Mouse (Mus musculus) testis, postnatal 14 days (tissue): ENCODE data around the gene Hoxa3.
A peak's percentile ranks its signal among the peaks of the same experiment; 100 is the strongest.

Experiments used
- DNase-seq: peaks from one replicate; pipeline ENCODE4 v3.0.0; 2021; ENCODE audit warnings: low spot score

Gene Hoxa3

DNA sequence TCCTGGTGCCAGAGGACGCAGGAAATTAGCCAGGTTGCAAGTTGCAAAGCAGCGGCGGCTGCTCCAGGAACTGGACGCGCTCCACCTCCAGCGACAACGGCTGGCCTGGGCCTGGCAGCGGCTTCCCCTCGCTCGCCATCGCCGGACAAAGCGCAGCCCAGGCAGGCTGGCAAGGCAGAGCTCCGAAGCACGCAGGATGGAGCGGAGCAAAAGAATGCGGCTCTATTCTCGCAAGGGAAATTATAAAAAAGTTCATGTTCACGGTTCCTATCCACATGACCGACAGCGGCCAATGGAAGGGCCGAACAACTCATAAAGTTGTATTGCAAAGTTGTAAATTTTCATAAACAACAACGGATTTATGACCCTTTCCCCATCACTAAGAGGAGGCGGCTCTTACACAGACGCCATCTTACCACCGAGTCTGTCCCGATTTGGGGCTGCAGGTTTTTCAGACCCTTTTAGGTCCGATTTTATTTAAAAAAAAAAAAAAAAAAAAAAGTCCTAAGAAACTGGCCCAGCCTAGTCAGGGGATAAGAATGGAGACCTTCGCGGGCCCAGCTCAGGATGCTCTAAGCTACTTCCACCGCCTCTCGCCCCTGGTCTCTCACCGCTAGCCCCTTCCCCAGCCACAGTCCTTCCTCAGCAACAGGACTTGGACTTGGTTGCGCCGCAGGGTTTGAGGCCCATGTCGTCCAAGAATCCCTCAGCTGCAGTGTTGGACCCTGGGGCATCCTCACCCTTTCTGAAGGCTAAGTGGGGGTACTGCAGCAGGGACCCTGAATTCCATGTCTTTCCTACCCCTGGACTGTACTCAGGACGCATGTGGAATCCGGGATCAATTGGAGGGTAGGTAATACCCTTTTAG is at the start of gene Hoxa3, which contains the start of gene Gm28308:
Gene Hoxa3 (minus strand): TSS at position 218 of the 868 bp plus-strand sequence.
Gene Gm28308 (minus strand): TSS at position 221 of the 868 bp plus-strand sequence.
- DNase-seq, result peak; percentile 15

DNA sequence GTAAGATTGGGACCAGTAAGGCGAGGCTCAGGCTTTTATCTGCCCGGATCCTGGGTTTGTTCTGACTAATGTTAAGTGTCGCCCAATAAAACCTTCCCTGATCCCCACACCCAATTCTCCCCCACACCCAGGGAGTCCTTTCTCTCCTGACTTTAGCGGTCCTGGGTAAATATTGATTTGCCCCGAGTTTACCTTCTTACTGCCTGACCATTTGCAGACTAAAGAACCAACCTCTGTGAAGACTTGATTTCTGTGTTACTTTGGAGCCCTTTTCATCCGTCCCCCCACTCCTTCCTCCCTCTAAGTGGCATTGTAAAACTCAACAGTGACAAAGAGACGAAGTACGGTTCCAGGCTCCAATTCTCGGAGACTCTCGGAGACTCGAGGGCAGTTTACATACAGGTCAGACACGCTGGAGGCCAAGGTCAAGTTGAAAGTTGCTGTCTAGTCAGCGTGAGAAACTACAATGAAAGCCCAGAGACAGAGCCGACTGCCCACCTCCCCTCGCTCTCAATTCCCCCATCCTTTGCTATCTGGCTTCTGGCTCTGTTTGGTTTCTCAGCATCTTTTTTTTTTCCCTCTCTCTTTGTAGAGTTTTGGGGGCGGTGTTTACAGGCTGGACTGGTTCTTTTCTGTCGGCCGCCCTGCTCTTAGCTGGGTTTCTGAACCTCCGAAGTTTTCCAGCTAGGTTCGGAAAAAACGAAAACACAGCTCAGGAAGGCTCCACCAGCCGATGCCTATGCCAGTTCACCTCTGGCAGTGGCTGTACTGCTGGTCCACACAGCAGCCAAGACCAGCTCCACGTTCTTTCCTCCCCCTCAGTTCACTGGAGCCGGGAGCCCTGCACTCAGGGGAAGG is 49.6 kb upstream of the Hoxa3 start:
- DNase-seq, result no peak

DNA sequence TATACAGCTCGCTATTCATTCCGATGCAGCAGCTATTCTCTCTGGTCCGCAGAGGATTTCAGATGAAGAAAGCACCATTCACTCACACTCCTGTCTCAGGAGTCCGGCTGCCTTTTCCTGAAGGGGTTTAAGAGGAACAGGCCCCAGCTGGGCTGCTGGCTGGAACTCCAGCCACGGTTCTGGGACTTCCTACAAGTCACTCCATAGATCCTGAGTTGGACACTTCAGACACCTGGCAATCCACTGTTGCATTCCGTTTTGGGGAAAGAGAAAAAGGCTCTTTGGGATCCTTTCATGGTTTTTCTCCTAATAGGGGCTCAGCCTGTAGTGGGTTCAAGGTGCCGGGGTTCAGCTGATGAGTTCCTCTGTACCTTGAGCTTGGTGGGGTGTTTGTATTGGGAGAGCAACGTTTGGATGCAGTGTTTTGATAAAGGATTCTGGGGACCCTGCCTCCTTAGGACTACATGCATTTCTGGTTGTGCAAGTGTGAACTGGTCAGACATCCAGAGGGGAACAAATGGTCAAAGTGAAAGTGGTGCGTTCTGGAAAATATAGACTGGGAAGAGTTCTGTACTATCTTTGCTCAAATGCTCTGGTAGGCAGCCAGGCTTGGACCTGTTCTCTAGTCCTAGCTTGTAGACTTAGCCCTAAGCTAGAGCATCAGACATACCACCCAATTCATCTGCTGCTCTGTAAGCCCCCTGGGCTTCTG is 48.8 kb upstream of the Hoxa3 start:
- no peak for DNase-seq

DNA sequence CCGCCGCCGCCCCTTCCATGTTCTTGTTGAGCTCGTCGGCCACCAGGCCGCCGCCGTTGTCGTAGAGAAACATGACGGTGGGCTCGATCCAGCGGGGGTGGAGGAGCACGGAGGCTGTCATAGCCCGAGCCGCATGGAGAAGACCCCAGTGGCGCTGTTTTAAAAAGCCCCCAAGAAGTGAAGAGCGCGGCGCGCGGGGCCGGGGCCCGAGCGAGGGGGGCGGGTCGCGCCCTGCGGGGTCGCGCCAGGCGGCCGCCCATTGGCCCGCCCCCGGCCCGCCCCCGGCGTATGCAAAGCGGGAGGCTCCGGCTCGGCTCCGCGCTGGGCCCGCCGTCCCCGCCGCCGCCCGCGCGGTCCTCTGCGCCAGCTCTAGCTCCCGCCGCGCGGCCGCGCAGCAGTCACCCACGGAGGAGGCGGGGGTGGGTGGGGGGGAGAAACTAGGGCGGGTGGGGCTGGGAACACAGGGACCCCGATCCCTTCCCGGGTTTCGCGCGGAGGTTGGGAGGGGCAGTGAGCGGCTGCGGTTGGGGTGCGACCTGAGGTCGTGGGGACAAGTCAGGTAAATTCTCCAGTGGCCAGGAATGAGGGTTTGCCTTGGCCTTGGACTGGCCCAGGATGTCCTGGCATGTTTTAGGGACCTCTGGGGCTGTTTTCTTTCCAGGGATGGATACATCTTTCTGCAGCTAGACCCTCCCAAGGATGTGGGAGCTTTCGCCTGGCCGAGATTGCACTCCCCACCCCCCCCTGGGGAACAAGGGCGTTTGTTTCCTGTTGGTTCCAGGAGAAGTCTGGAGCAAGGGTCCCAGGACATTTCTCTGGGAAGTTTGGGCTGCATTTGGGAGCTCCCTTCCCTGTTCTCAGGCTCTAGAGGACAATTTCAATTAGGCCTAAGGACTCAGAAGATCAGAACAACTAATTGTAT is 47.8 kb upstream of the Hoxa3 start, which contains the start of gene Hoxa13:
Gene Hoxa13 (minus strand): TSS at position 227 of the 922 bp plus-strand sequence.
- no peak for DNase-seq

DNA sequence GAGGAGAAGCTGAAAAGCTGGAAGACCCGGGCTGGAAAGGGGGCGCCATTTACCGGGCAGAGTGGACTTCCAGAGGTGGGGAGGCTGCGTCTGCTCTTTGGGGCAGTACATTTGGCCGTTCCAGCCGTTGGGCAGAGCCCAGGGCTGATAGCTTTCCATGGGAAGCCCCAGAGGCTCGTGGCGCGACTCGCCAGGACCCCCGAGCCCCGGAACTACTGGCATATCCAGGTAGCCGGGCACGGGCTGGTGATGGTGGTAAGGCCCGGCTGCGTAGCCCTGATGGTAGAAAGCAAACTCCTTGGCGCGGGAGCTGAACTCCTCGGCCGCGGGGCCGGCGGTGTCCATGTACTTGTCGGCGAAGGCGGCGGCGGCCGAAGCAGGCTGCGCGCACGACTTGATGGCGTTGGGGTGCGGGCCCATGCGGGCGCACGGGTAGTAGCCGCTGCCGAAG is 46.7 kb upstream of the Hoxa3 start:
- no peak for DNase-seq

DNA sequence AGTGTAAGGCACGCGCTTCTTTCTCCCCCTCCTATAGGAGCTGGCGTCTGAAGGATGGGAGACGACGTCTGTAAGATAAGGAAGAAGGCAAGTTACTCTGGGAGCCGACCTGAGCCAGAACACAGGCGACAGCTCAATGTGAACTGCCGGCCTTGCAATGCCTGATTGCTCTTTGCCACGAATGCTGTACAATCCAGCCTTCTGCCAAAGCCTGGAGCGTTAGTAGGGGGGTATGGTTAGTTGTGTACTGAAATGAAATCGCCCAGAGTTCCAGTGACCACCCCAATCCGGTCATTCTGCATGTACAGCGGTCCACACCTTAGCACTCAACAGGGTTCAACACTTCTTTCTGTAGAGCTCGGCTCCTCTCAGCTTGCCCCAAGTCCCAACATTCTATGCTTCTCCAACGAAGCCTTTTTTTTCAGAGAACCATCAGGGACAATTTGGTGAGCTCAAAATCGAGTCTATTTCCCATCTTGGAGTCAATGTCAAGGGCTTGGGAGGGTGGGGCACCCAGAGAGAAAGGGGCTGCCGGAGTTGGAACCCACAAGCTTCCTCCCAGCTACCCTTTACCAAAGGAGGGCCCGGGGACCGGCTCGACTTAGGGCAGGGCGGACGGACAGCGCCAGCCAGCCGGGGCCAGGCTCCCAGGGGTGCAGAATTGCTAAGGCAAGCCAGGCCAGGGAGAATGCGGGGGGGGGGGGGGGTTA is 46.1 kb upstream of the Hoxa3 start:
- DNase-seq, result no peak

DNA sequence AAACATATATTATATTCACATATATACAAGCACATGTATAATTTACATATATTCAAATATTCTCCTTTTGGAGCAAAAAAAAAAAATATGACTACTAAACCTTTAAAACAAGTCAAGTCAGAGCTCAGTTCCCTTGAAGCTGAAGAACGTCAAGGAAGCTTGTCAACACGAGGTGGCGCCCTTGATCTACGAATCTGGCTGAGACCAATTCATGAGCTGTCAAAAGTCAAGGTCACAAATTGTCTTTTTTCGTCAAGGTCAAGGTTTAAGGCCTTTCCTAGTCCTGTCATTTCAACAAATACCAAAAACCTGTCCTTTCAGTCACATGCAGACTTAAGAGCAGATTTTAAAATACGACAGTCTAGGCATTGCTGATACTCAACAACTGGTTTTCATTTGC is 43.8 kb upstream of the Hoxa3 start:
- no peak for DNase-seq

DNA sequence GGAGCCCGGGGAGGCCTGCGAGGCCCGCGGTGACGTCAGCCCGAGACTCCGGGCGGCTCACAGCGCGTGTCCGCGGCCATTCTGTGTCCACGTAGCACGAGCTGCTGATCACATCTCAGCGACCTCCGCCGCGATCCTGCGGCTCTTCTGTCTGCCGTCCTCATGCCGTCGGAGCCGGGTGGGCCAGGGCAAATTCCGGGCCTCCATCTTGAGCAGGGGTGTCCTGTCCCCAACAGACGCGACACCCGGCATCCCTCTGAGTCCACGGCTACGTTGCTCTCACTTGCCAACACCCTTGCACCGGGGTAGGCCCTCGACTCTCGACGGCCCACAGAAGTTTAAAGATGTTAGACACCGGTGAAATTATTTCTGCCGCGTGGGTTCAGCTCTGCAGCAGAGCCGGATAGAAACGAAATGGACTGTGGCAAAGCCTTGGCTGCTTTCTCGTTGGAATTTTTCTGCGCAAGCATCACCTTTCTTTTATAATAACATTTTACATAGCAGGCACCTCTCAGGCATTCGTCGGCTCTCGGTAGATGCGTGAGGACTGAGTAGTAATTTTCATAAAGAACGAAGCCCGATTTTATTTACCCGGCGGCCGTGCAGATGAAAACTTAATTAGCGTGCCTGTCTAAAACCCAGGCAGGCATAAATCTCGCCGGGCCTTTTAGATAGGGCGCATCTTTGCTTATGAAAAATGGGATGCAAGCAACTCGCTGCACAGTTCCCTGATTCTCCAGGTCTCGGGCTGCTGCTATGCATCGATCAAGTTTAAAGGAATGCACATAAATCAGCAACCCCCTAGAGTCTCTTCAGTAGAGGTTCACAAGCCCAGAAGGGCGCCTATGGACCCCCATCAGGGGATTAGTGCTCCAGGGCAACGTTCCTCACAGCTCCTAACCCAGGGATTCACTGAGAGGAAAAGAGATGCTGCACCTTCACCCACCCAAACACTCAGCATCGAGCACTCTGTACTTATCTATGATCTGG is 40.7 kb upstream of the Hoxa3 start:
- no peak for DNase-seq

DNA sequence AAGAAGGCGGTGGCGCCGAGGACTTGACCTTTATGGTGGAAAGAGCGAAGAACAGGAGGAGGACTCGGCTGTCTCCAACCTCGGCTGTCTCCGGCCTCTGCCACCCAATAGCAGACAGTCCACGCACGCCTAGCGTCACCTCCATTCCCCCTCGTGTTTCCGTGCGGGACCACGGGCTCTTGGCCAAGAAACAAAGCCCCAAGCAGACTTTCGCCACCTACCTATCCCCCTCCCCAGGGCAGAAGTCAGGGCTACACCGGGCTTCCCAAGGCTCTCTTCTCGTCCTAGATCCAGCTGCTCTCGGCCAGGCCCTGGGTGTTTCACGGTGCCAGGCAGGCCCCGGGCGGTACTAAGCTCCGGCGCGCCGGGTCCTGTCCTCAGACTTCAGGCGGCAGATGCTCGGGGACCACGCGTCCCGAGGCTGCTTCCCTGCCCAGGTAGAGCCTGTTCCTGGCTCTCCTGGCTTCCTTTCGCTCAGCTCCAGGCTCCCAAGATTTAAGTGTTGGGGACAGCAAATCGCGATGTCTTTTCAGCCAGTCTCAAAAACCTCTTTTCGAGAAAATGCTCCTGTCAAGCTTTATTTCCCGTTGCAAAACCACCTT is 39.7 kb upstream of the Hoxa3 start:
- no peak for DNase-seq

DNA sequence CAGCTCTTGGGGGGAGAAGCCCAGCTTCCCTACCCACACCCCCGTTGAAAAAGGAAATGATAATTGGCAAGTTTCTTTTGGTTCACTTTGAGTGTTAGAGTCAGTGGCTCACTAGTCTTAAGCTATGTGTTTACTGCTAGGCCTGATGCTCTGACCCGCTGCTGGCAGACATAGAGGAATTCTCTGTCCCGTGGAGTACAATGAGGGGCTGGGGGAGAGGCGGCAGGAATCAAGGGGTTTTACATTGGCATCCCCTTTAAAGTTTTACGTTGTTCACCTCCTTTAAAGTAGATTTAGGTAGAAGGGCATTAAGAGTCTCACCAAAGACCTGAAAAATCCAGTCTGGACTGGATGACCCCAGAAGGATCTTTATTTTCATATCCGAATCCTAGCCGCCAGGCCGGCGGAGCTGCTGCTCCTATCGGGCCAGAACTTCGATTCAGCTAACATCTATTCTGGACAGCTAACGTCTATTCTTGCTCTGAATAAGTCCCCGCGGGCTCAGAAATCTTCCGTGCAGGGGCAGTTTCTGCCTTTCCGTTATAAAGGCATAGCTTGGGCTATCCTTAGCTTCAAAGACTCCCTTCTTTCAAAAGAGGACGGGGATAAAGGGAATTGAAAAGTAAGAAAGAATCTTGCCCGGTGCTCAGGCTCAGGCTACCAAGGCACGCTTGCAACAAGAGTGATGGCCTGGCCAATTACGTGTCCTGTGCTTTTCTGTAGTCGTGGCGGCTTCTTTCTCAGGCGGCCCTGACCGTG is 39.1 kb upstream of the Hoxa3 start:
- DNase-seq, result no peak

DNA sequence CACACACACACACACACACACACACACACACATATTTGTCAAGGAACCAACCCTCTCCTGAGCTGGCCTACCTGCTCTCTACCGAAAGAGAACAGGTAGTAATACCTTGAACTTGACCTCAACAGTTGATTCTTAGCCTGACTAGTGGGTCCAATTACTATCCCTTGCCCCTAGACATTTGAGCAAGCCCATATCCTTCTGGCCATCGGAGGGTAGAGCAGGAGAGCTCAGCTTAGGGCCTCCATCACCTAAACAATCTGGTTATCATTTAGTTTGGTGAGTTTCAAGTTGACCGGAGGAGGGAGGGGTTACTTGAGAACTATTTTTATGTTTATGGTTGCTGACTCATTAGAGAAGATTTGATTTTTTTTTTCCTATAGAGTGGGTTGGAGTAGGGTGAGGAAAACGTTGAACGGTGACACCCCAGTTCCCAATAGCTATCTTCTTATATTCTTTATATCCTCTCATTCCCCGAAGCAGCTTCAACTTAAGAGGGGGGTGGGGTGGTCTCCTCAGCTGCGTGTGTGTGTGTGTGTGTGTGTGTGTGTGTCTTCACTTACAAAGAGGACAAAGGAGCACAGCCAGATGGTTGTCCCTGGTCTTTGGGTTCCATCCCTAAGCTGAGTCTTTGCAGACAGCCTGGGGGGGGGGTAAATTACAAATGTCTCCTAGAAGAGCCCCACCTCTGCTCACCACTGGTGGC is 38.2 kb upstream of the Hoxa3 start:
- no peak for DNase-seq

DNA sequence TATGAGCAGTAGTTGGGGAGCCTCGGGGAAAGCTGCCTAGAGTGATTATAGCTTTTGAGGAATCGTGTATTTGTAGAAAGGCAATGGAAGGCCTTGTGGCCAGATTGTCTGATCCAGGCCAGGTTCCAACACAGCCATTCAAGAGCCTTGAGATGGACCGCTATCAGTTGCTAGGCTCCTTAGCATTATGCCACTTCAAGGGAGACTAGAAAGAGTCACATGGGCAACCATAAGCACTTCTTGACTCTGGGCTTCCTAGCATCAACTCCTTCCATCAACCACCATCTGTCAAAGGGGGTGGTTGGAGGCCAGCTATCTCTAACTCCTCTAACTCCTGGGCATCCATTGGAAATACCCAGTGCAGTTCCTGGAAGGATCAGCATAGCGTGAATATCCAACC is 36.7 kb upstream of the Hoxa3 start:
- DNase-seq, result no peak

DNA sequence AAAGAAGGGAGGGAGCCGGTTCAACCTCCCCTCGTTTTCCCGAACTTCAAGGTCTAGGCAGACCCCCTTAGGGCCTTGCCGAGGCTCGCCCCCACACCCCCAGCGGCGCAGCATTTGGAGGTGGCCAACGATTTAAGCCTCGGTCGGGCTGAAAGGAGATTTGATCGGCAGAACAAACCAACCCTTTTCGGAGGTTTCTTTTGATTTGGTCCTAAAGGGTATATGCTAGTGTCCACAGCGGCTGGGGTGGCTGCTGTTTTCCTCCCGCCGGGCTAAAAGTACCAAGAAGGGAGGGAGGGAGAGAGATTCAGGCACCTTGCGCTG is 36.2 kb upstream of the Hoxa3 start:
- no peak for DNase-seq

DNA sequence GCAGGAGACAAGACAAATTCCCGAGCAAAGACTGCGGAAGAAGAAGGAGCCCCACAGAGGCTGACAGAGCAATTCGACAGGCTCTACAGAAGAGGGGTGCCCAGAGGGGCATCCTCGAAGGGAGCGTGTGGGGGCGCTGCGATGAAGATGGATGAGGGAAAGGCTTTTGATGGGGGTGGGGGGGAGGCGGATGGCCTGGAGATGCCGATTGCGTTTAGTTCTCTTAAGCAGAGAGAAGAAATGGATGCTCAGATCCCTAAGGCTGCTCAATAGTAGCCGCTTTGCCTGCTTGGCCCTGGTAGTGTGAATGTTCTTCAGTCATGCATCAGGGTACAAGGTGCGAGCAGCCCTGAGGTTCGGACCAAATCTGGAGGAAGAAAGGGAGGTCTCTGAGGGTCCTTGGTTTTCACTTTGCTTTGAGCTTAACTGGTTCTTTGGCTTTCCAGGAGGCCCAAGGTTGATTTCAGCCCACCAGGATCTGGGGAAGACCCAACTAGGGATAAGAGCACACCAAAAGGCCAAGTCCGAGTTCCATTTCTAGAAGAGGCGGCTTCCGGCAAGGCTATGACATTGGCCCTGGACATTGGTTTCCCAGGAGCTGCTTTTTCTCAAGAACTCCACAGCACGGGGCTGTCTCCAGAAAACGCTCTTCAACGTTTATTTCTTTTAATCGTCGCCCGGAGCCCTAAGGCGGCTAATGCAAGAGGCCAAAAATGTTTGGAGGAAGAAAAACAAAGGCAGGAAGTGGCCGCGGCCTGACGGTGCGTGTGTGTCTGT is 35.7 kb upstream of the Hoxa3 start:
- DNase-seq, result no peak

DNA sequence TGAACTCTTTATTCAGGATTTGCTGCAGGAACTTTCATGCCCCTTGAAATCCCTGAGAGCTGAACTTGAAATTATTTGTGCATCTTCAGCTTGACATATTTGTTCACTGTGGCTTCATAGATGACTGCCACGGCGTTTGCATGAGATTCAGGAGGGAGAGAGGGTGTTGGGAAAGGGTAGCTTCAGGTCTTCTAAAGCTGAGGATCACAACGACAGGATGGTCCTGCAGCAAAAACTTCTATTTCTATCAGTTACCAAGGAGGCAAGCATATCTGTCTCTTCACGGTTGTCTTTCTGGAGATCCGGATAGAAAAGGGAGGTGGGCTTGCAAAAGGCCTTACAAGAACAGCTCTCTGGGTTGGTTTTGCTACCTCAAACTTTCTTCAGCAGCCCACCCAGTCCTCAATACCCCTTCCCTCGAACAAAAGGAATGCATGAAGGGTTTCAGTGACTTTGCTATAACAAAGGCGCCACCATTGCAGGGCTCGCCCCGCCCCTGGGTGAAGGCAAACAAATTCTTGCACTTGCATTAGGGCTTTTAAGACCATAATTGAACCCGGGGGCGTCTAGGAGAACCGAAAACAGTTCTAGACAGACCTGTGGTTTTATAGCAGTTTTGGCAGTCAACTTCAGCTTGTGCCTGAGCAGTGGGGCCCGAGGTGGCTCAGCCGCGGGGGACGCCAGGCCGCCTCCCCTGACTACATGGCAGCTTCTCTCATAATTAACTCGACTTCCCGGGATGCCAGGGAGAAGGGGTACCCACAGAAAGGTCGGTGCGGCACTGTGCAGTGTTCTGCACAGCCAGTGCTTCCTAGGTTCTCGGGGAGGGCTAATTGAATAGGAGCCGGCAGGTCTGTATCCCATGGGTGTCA is 34.9 kb upstream of the Hoxa3 start:
- DNase-seq, result no peak

DNA sequence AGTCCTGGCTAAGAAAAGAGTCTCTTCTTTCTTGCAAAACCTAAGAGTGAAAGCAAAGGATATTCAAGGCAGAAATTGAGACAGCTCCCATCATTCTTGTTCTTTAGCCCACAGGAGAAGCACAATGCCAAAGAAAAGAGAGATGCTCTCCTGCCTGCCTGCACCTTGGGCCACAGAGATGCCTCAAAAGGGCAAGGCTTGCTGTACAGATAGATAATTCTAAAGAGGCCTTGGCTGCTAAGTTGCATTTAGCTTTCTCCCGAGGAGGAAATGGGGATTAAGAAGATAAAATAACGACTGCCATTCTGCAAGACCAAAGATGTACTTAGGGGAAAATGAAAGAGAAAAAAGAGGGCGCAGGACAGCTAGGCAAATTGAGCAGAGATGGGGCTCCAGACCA is 33.8 kb upstream of the Hoxa3 start:
- DNase-seq, result no peak
